Mouse (Mus musculus): ENCODE results near the gene Hsd17b1. TPM values are rescaled to one million over a fixed set of nuclear protein-coding genes. Genes with fewer than 3 reads are reported as not detected.

Gene Hsd17b1
- total and polyA plus RNA-seq, 3 experiments, result not detected

- no peaks in the 10 kb centered on the region for H3K79me2 ChIP-seq (ENCODE audit: control insufficient read depth, insufficient read depth, low read length, poor library complexity)
- H3K36me3 ChIP-seq (ENCODE audit: control insufficient read depth in 1 of 2, insufficient read depth in 2 of 2, low read length in 2 of 2), result no peaks in the 10 kb centered on the region
- TF ChIP-seq ZC3H11A (IDR thresholded peaks at IDR 0.05; ENCODE audit: low read depth, low read length) (no peak), MAFK (IDR thresholded peaks at IDR 0.05; ENCODE audit: borderline replicate concordance, low read depth, low read length) (no peak), USF2 (IDR thresholded peaks at IDR 0.05; ENCODE audit: borderline replicate concordance in 1 of 2, insufficient read depth in 1 of 2, low read depth in 1 of 2, low read length in 2 of 2) (no peak), TAL1 (IDR thresholded peaks at IDR 0.05; ENCODE audit: low read length) (no peak), GABPA (IDR thresholded peaks at IDR 0.05; ENCODE audit: low read depth, low read length) (no peak)
- no peaks in the 10 kb centered on the region for H3K9me3 ChIP-seq (replicated peaks; ENCODE audit: insufficient read depth, low read length)
- H3K27ac ChIP-seq (ENCODE audit: control insufficient read depth, low read depth, low read length), result no peak overlapping the region
- no peaks in the 10 kb centered on the region for H3K4me1 ChIP-seq (ENCODE audit: control insufficient read depth in 1 of 2, insufficient read depth in 2 of 2, low read length in 2 of 2)
- DNase-seq (ENCODE audit: low read depth, low spot score), result no peak
- no peaks in the 10 kb centered on the region for H3K27me3 ChIP-seq (ENCODE audit: control insufficient read depth in 1 of 2, insufficient read depth in 2 of 2, low read length in 2 of 2)
- no peak overlapping the region for H3K9ac ChIP-seq (ENCODE audit: control insufficient read depth, low read depth, low read length, poor library complexity, severe bottlenecking)
- no peak overlapping the region for H3K4me3 ChIP-seq (ENCODE audit: control insufficient read depth in 1 of 2, insufficient read depth in 1 of 2, low read depth in 2 of 2, low read length in 2 of 2)
Measured at GRCm38 (mm10) chr11:101051051-101051493, 27.1 kb upstream of the Hsd17b1 start.

GRCm38 (mm10) chr11:101051617-101052016 lies 26.6 kb upstream of the Hsd17b1 start:
- Histone ChIP-seq H3K9ac (ENCODE audit: control insufficient read depth, low read depth, low read length, poor library complexity, severe bottlenecking) (no peak overlapping the region), H3K27me3 (ENCODE audit: control insufficient read depth in 1 of 2, insufficient read depth in 2 of 2, low read length in 2 of 2) (no peaks in the 10 kb centered on the region), H3K36me3 (ENCODE audit: control insufficient read depth in 1 of 2, insufficient read depth in 2 of 2, low read length in 2 of 2) (no peaks in the 10 kb centered on the region), H3K4me3 (ENCODE audit: control insufficient read depth in 1 of 2, insufficient read depth in 1 of 2, low read depth in 2 of 2, low read length in 2 of 2) (no peak overlapping the region), H3K79me2 (ENCODE audit: control insufficient read depth, insufficient read depth, low read length, poor library complexity) (no peaks in the 10 kb centered on the region), H3K27ac (ENCODE audit: control insufficient read depth, low read depth, low read length) (no peak overlapping the region), H3K9me3 (replicated peaks; ENCODE audit: insufficient read depth, low read length) (no peaks in the 10 kb centered on the region), H3K4me1 (ENCODE audit: control insufficient read depth in 1 of 2, insufficient read depth in 2 of 2, low read length in 2 of 2) (no peaks in the 10 kb centered on the region)
- TF ChIP-seq UBTF (IDR thresholded peaks at IDR 0.05; ENCODE audit: borderline replicate concordance, insufficient read depth, low read depth, low read length) (no peak), MEF2A (IDR thresholded peaks at IDR 0.05; ENCODE audit: extremely low read depth, insufficient replicate concordance, low read depth, low read length, poor library complexity, severe bottlenecking) (no peak), TBP (IDR thresholded peaks at IDR 0.05; ENCODE audit: low read depth, low read length) (no peak), ZC3H11A (IDR thresholded peaks at IDR 0.05; ENCODE audit: low read depth, low read length) (no peak), MAZ (IDR thresholded peaks at IDR 0.05; ENCODE audit: low read depth, low read length) (no peak), TCF12 (IDR thresholded peaks at IDR 0.05; ENCODE audit: low read depth, low read length) (no peak), TAL1 (IDR thresholded peaks at IDR 0.05; ENCODE audit: low read length) (no peak), CHD2 (IDR thresholded peaks at IDR 0.05; ENCODE audit: low read length) (no peak), MXI1 (IDR thresholded peaks at IDR 0.05; ENCODE audit: low read depth, low read length) (no peak), SMC3 (IDR thresholded peaks at IDR 0.05; ENCODE audit: low read depth, low read length) (no peak), KAT2A (conservative IDR thresholded peaks at IDR 0.05; ENCODE audit: low read depth, low read length) (no peak), ETS1 (IDR thresholded peaks at IDR 0.05; ENCODE audit: low read depth, low read length) (no peak), MAX (IDR thresholded peaks at IDR 0.05; ENCODE audit: low read length) (no peak), NRF1 (IDR thresholded peaks at IDR 0.05; ENCODE audit: insufficient read depth, low read depth, low read length, poor library complexity, severe bottlenecking) (no peak)
- DNase-seq (ENCODE audit: low read depth, low spot score), result no peak

Data from MEL (cell line).